Mouse (Mus musculus) lung, adult 2 months (tissue): ENCODE data around the gene Tpgs1.

Experiments used
- CTCF ChIP-seq: fragments of 200-500 bp; IDR thresholded peaks from 2 replicates; pipeline ENCODE4 v1.5.1; 2011; ENCODE audit warnings: mild to moderate bottlenecking, low read length, control low read depth; ENCODE audit not compliant: insufficient read depth
- POLR2A ChIP-seq: fragments of 200-500 bp; IDR thresholded peaks from 2 replicates; pipeline ENCODE4 v1.6.1; 2011; ENCODE audit warnings: low read depth, mild to moderate bottlenecking, control low read depth, low read length, borderline replicate concordance; ENCODE audit errors: extremely low read depth

DNA sequence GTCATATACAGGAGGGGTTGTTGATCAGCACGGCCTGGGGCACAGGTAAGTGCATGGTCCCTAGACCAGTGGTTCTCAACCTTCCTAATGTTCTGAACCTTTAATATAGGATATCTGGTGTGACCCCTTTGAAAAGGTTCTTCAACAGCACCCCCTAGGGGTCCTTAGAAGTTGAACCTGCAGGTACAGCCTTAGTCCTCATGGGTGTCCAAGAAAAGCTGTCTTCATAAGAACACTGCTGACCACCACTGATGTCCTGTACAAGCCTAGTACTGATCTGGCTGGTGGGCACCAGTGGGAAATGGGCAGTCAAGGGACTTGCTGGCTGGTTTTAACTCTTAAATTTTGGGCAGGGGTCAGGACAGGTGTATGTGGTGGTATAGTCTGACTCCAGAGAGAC is 42.9 kb downstream of the Tpgs1 start:
- TF ChIP-seq CTCF (0 out of 2 replicates have a peak, but pooled peaks have one; percentile 13), POLR2A (no peak)
